33 mouse cellular contexts compared by ENCODE assay signal in the genomic region with DNA sequence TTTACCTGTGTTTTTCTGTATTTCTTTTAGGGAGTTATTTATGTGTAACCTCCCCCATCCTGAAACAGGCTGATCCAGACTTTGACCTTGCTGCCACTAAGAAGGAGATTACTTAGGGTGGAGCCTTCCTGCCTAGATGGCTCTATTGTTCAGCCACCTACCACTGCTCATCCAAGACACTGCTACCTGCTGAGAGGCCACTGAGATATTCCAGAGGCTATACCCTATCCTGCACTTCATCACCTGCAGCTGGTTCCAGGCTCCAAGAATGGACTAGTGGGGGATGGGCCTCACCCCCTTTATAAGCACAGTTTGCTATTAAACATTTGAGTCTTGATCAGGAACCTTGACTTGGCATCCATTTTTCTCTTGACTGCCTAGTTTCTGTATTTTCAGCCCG.
"Had no signal": no experiment of that assay in that cellular context is flagged by ENCODE, and none has a peak within 500 bp of the region (broad histone marks: within the 10 kb centered on the region; RNA-seq: fewer than 3 reads in every experiment).

No protein-coding gene starts in this region.

- H3K4me1 ChIP-seq: heart, embryonic 13.5 days; heart, embryonic 15.5 days; hindbrain, embryonic 10.5 days; hindbrain, embryonic 12.5 days; hindbrain, embryonic 13.5 days; hindbrain, embryonic 15.5 days; intestine, embryonic 15.5 days; kidney, embryonic 15.5 days had no signal

- DNase-seq: heart, postnatal 10 days; heart, postnatal 14 days; heart, postnatal 36 days; heart, postnatal 4 days; kidney, adult 11 months; kidney, adult 18-20 months; kidney, adult 2 months; kidney, adult 8-10 months; kidney, adult 9 months; kidney, postnatal 10 days; kidney, postnatal 14 days; kidney, postnatal 25 days; kidney, postnatal 36 days; kidney, postnatal 4 days; layer of hippocampus, adult 9-11 months; layer of hippocampus, postnatal 36 days had no signal

- H3K4me2 ChIP-seq: heart, embryonic 13.5 days; heart, embryonic 15.5 days; hindbrain, embryonic 12.5 days; hindbrain, embryonic 13.5 days; hindbrain, embryonic 14.5 days; hindbrain, embryonic 15.5 days; intestine, embryonic 15.5 days; kidney, embryonic 15.5 days had no signal

- H3K9ac ChIP-seq: heart, embryonic 13.5 days; heart, embryonic 15.5 days; hindbrain, embryonic 12.5 days; hindbrain, embryonic 13.5 days; hindbrain, embryonic 14.5 days; hindbrain, embryonic 15.5 days; intestine, embryonic 15.5 days; kidney, embryonic 15.5 days had no signal

- H3K27ac ChIP-seq: heart, embryonic 13.5 days; heart, embryonic 15.5 days; hindbrain, embryonic 10.5 days; hindbrain, embryonic 12.5 days; hindbrain, embryonic 13.5 days; hindbrain, embryonic 14.5 days; hindbrain, embryonic 15.5 days; hindbrain, postnatal 0 days; intestine, embryonic 15.5 days; kidney, embryonic 15.5 days; kidney, postnatal 0 days; layer of hippocampus, adult 2 months; left cerebral cortex, adult 2 months had no signal

- H3K4me3 ChIP-seq: heart, embryonic 13.5 days; heart, embryonic 15.5 days; hindbrain, embryonic 10.5 days; hindbrain, embryonic 12.5 days; hindbrain, embryonic 13.5 days; hindbrain, embryonic 15.5 days; intestine, embryonic 15.5 days; kidney, embryonic 15.5 days; layer of hippocampus, adult 2 months; left cerebral cortex, adult 2 months had no signal

- H3K36me3 ChIP-seq: heart, embryonic 13.5 days; heart, embryonic 15.5 days; hindbrain, embryonic 10.5 days; hindbrain, embryonic 12.5 days; hindbrain, embryonic 13.5 days; hindbrain, embryonic 15.5 days; intestine, embryonic 15.5 days; kidney, embryonic 15.5 days had no signal

- H3K9me3 ChIP-seq: heart, embryonic 13.5 days; hindbrain, embryonic 10.5 days; hindbrain, embryonic 12.5 days; hindbrain, embryonic 13.5 days; hindbrain, embryonic 15.5 days; intestine, embryonic 15.5 days; kidney, embryonic 15.5 days had no signal

- H3K27me3 ChIP-seq: heart, embryonic 13.5 days; heart, embryonic 15.5 days; hindbrain, embryonic 12.5 days; hindbrain, embryonic 13.5 days; hindbrain, embryonic 15.5 days; intestine, embryonic 15.5 days; kidney, embryonic 15.5 days had no signal

- ATAC-seq: hindbrain, embryonic 16.5 days; hindbrain, postnatal 0 days; inflammation-experienced regulatory T-cells, adult 6 months; intestine, embryonic 15.5 days; intestine, embryonic 16.5 days; intestine, postnatal 0 days had no signal
